Mouse (Mus musculus): ENCODE data around the gene Pop5.

Pop5 gene

DNA sequence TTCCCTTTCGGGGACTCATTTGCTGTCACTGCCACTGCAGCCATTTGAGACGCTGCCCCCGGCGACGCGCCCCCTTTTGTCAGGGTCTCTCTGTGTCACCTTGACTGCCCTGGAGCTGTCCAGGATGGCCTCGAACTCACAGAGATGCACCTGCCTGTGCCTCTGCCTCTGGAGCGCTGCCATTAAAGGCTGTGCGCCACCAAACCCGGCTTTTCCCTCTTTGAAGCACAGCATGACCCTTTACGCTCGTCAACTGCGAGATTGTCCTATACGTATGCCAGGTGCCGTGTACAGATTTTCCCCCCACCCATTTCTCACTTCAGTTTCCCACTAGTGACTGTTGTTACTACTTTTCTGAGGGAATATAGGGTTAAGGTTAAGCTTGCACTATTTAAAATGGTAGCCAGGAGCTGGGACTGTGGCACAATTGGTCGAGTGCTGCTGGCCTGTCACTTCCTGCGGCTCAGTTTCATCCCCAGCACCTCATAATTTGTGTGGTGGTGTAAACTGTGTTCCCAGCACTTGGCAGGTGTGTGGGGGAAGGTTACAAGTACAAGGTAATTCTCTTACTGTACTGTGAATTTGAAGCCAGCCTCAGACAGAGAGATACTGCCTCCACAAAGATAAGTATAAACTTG, 44.5 kb downstream of the Pop5 start:
- in situ Hi-C loops (cut with MboI; ENCODE audit: unreplicated experiment in 2 of 2): loop anchor here in 1 of 2 experiments (25.0 kb wide), 1 partner anchor 157 kb away; the partner anchor contains the start of gene Msi1

DNA sequence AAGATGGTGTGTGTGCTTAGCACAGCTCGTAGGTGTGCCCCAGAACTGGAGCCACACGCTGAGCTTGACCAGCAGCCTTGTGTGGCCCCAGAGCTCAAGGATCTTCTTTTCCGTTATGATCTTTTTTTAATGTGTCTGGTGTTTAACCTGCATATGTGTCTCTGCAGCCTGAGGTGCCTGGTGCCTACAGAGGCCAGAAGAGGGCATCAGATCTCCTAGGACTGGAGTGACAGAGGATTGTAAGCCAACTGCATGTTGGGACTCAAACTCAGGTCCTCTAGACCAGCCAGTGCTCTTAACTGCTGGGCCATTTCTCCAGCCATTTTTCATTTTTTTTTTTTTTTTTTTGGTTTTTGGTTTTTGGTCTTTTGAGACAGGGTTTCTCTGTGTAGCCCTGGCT, 49.1 kb downstream of the Pop5 start:
- in situ Hi-C loops (cut with MboI; ENCODE audit: unreplicated experiment in 2 of 2): loop anchor here in 1 of 2 experiments (25.0 kb wide), 1 partner anchor 153 kb away; the partner anchor contains the start of gene Msi1

DNA sequence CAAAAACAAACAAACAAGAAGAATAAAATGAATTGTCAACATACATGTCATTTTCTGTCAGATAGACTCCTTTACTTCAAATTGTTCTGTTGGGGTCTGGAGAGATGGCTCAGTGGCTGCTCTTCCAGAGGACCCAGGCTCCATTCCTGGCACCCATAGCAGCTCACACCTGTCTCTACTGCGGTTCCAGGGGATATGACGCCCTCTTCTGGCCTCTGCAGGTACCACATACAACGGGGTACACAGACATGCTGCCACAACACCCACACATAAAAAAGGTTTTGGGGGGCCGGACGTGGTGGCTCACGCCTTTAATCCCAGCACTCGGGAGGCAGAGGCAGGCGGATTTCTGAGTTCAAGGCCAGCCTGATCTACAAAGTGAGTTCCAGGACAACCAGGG, 58.5 kb downstream of the Pop5 start:
- in situ Hi-C loops (cut with MboI; ENCODE audit: unreplicated experiment in 2 of 2): loop anchor here in 1 of 2 experiments (25.0 kb wide), 1 partner anchor 143 kb away; the partner anchor contains the start of gene Msi1

All from v-Abl transformed pro-B cells (cell line).